Mouse (Mus musculus): Measurements from ENCODE around the gene Prss44. TPM values are rescaled to one million over a fixed set of nuclear protein-coding genes. Genes with fewer than 3 reads are reported as not detected.

Gene Prss44
- not detected for total RNA-seq (2023)

GRCm38 (mm10) chr9:110813789-110814188, at the start of gene Prss44:
Gene Prss44 (plus strand): TSS chr9:110813994.

GRCm38 (mm10) chr9:110797866-110798265, 15.9 kb upstream of the Prss44 start, which contains the start of gene Prss42:
Gene Prss42 (plus strand): TSS chr9:110798166.

GRCm38 (mm10) chr9:110826390-110826789, 12.6 kb downstream of the Prss44 start, which contains the start of gene Prss43:
Gene Prss43 (plus strand): TSS chr9:110826690.

GRCm38 (mm10) chr9:110834411-110834810, 20.6 kb downstream of the Prss44 start, which contains the start of gene Prss45:
Gene Prss45 (plus strand): TSS chr9:110834588.

GRCm38 (mm10) chr9:110844206-110844605, 30.4 kb downstream of the Prss44 start, which contains the start of gene Prss46:
Gene Prss46 (plus strand): TSS chr9:110844506.

GRCm38 (mm10) chr9:110857781-110858472, 44.1 kb downstream of the Prss44 start, which contains the start of gene Prss50:
Gene Prss50 (plus strand): TSS chr9:110857967.

Other genes with a start within 250 kb of the Prss44 start
- 5.8 TPM for gene Nradd, start 189.5 kb upstream of the Prss44 start, total RNA-seq (2023)
- gene Nbeal2, start 159.8 kb upstream of the Prss44 start, total RNA-seq (2023) = 85.6 TPM
- 86.0 TPM for gene Ccdc12, start 157.5 kb upstream of the Prss44 start, total RNA-seq (2023)
- gene Myl3, start 72.1 kb upstream of the Prss44 start, total RNA-seq (2023) = not detected
- not detected for gene Pth1r, start 66.8 kb upstream of the Prss44 start, total RNA-seq (2023)
- gene Prss42, start 15.8 kb upstream of the Prss44 start, total RNA-seq (2023) = not detected
- gene Prss43, start 12.7 kb downstream of the Prss44 start, total RNA-seq (2023) = not detected
- gene Prss45, start 20.6 kb downstream of the Prss44 start, total RNA-seq (2023) = not detected
- gene Prss46, start 30.5 kb downstream of the Prss44 start, total RNA-seq (2023) = not detected
- gene Prss50, start 44.0 kb downstream of the Prss44 start, total RNA-seq (2023) = not detected
- gene Als2cl, start 65.9 kb downstream of the Prss44 start, total RNA-seq (2023) = 486 TPM
- 42.9 TPM for gene Tmie, start 66.1 kb downstream of the Prss44 start, total RNA-seq (2023)
- gene Fam240a, start 102.9 kb downstream of the Prss44 start, total RNA-seq (2023) = 4.0 TPM
- 1.9 TPM for gene Tdgf1, start 132.2 kb downstream of the Prss44 start, total RNA-seq (2023)
- gene Lrrc2, start 137.6 kb downstream of the Prss44 start, total RNA-seq (2023) = not detected
- gene Rtp3, start 176.6 kb downstream of the Prss44 start, total RNA-seq (2023) = not detected
- gene Ltf, start 205.3 kb downstream of the Prss44 start, total RNA-seq (2023) = 5.2 TPM
- 7.6 TPM for gene Ccrl2, start 243.5 kb downstream of the Prss44 start, total RNA-seq (2023)